Mouse (Mus musculus) CH12.LX (cell line): ENCODE data around the gene Bap1. TPM values are rescaled to one million over a fixed set of nuclear protein-coding genes. Genes with fewer than 3 reads are reported as not detected.

Experiments used
- DNase-seq: peaks from one replicate; pipeline ENCODE4 v3.0.0-alpha.2; 2013; ENCODE audit errors: extremely low read depth
- H3K27ac ChIP-seq: 2 replicates; pipeline ENCODE4 v1.5.1; 2012; ENCODE audit warnings: low read depth, mild to moderate bottlenecking, control low read depth, moderate library complexity; ENCODE audit not compliant: insufficient read depth
- H3K27me3 ChIP-seq: replicated peaks from 2 replicates; pipeline ENCODE3; 2012; ENCODE audit warnings: inconsistent platforms
- H3K36me3 ChIP-seq, 2 experiments: replicated peaks in 1 of 2; 2 replicates each; pipeline versions ENCODE3 to v1.6.1; 2012; ENCODE audit warnings: inconsistent platforms in 1 of 2, low read length in 1 of 2, mild to moderate bottlenecking in 1 of 2, mixed read lengths in 1 of 2, moderate library complexity in 1 of 2; ENCODE audit not compliant: control insufficient read depth in 1 of 2, insufficient read depth in 1 of 2
- H3K4me1 ChIP-seq, 2 experiments: 2 replicates each; pipeline ENCODE4 v1.6.1; 2012; ENCODE audit warnings: inconsistent platforms in 1 of 2, moderate library complexity in 1 of 2; ENCODE audit not compliant: insufficient read depth in 2 of 2, control insufficient read depth in 1 of 2
- H3K4me2 ChIP-seq: 2 replicates; pipeline ENCODE4 v1.6.1; 2012; ENCODE audit warnings: low read depth, mild to moderate bottlenecking, control low read depth; ENCODE audit not compliant: poor library complexity, insufficient read depth, severe bottlenecking
- H3K4me3 ChIP-seq, 3 experiments: fragments of 150-350 bp in 1 of 3; sonication (generic) in 1 of 3; replicated peaks in 1 of 3; 2 replicates each; pipeline versions ENCODE3 to v1.5.1; 2011 to 2012; ENCODE audit warnings: low read depth in 2 of 3, low read length in 2 of 3, mild to moderate bottlenecking in 2 of 3, moderate library complexity in 2 of 3, control low read depth in 1 of 3, improper control_type of control experiment in 1 of 3, inconsistent platforms in 1 of 3, mixed read lengths in 1 of 3; ENCODE audit not compliant: poor library complexity in 1 of 3
- H3K79me2 ChIP-seq: replicated peaks from 2 replicates; pipeline ENCODE4 v1.6.1; 2012; ENCODE audit warnings: mild to moderate bottlenecking, moderate library complexity; ENCODE audit not compliant: control insufficient read depth, poor library complexity, insufficient read depth, severe bottlenecking; ENCODE audit errors: extremely low read depth
- H3K9ac ChIP-seq: 2 replicates; pipeline ENCODE4 v1.6.1; 2012; ENCODE audit warnings: low read depth, mild to moderate bottlenecking, control low read depth, moderate library complexity; ENCODE audit not compliant: insufficient read depth
- H3K9me3 ChIP-seq: replicated peaks from 2 replicates; pipeline ENCODE3; 2012; ENCODE audit warnings: low read length, inconsistent platforms, mixed read lengths
- BHLHE40 ChIP-seq: IDR thresholded peaks from 2 replicates; pipeline ENCODE4 v1.6.1; 2011; ENCODE audit warnings: mild to moderate bottlenecking, low read depth, low read length, improper control_type of control experiment
- CHD2 ChIP-seq: IDR thresholded peaks from 2 replicates; pipeline ENCODE4 v1.6.1; 2011; ENCODE audit warnings: low read length, improper control_type of control experiment
- ELF1 ChIP-seq: IDR thresholded peaks from 2 replicates; pipeline ENCODE4 v1.6.1; 2014; ENCODE audit warnings: low read depth, mild to moderate bottlenecking, inconsistent platforms, low read length, improper control_type of control experiment
- EP300 ChIP-seq: IDR thresholded peaks from 2 replicates; pipeline ENCODE4 v1.6.1; 2011; ENCODE audit warnings: low read length, improper control_type of control experiment
- ETS1 ChIP-seq: conservative IDR thresholded peaks from 2 replicates; pipeline ENCODE4 v1.6.1; 2012; ENCODE audit warnings: low read depth, mild to moderate bottlenecking, inconsistent platforms, low read length, improper control_type of control experiment, moderate library complexity
- GABPA ChIP-seq: IDR thresholded peaks from 2 replicates; pipeline ENCODE4 v1.6.1; 2012; ENCODE audit warnings: low read depth, low read length, improper control_type of control experiment, inconsistent platforms; ENCODE audit not compliant: insufficient replicate concordance
- HCFC1 ChIP-seq: IDR thresholded peaks from 2 replicates; pipeline ENCODE4 v1.6.1; 2012; ENCODE audit warnings: low read depth, mild to moderate bottlenecking, inconsistent platforms, low read length, improper control_type of control experiment
- IRF4 ChIP-seq: IDR thresholded peaks from 2 replicates; pipeline ENCODE4 v1.6.1; 2014; ENCODE audit warnings: low read depth, mild to moderate bottlenecking, inconsistent platforms, low read length, improper control_type of control experiment
- JUN ChIP-seq: IDR thresholded peaks from 2 replicates; pipeline ENCODE4 v1.6.1; 2011; ENCODE audit warnings: low read depth, mild to moderate bottlenecking, low read length, improper control_type of control experiment, moderate library complexity; ENCODE audit not compliant: insufficient read depth
- KAT2A ChIP-seq: IDR thresholded peaks from 2 replicates; pipeline ENCODE4 v1.6.1; 2012; ENCODE audit warnings: low read length, improper control_type of control experiment, inconsistent platforms; ENCODE audit not compliant: insufficient replicate concordance
- MAFK ChIP-seq: IDR thresholded peaks from 2 replicates; pipeline ENCODE4 v1.6.1; 2011; ENCODE audit warnings: low read length, improper control_type of control experiment; ENCODE audit not compliant: insufficient replicate concordance
- MAX ChIP-seq: IDR thresholded peaks from 2 replicates; pipeline ENCODE4 v1.6.1; 2011; ENCODE audit warnings: low read length, improper control_type of control experiment
- MAZ ChIP-seq: IDR thresholded peaks from 2 replicates; pipeline ENCODE4 v1.6.1; 2012; ENCODE audit warnings: low read depth, mild to moderate bottlenecking, inconsistent platforms, low read length, improper control_type of control experiment, moderate library complexity
- MEF2A ChIP-seq: IDR thresholded peaks from 2 replicates; pipeline ENCODE4 v1.6.1; 2014; ENCODE audit warnings: low read depth, mild to moderate bottlenecking, inconsistent platforms, low read length, improper control_type of control experiment, borderline replicate concordance
- MXI1 ChIP-seq: IDR thresholded peaks from 2 replicates; pipeline ENCODE4 v1.6.1; 2011; ENCODE audit warnings: mild to moderate bottlenecking, low read depth, low read length, improper control_type of control experiment
- NELFE ChIP-seq: IDR thresholded peaks from 2 replicates; pipeline ENCODE4 v1.6.1; 2011; ENCODE audit warnings: low read depth, low read length, improper control_type of control experiment
- PAX5 ChIP-seq: IDR thresholded peaks from 2 replicates; pipeline ENCODE4 v1.6.1; 2012; ENCODE audit warnings: low read length, inconsistent platforms, mixed read lengths
- POLR2AphosphoS2 ChIP-seq: IDR thresholded peaks from 2 replicates; pipeline ENCODE4 v1.6.1; 2011; ENCODE audit warnings: low read depth, low read length, improper control_type of control experiment
- RAD21 ChIP-seq: IDR thresholded peaks from 2 replicates; pipeline ENCODE4 v1.6.1; 2011; ENCODE audit warnings: low read depth, mild to moderate bottlenecking, low read length, improper control_type of control experiment, moderate library complexity
- RCOR1 ChIP-seq: conservative IDR thresholded peaks from 2 replicates; pipeline ENCODE4 v1.6.1; 2012; ENCODE audit warnings: low read depth, mild to moderate bottlenecking, inconsistent platforms, low read length, improper control_type of control experiment
- SIN3A ChIP-seq: IDR thresholded peaks from 2 replicates; pipeline ENCODE4 v1.6.1; 2012; ENCODE audit warnings: low read length, improper control_type of control experiment, inconsistent platforms
- SMC3 ChIP-seq: IDR thresholded peaks from 2 replicates; pipeline ENCODE4 v1.6.1; 2011; ENCODE audit warnings: low read depth, low read length, improper control_type of control experiment
- TBP ChIP-seq: conservative IDR thresholded peaks from 2 replicates; pipeline ENCODE4 v1.6.1; 2011; ENCODE audit warnings: low read depth, low read length, improper control_type of control experiment
- UBTF ChIP-seq: IDR thresholded peaks from 2 replicates; pipeline ENCODE4 v1.6.1; 2012; ENCODE audit warnings: low read depth, mild to moderate bottlenecking, inconsistent platforms, low read length, improper control_type of control experiment, moderate library complexity
- USF1 ChIP-seq: IDR thresholded peaks from 2 replicates; pipeline ENCODE4 v1.6.1; 2014; ENCODE audit warnings: low read depth, mild to moderate bottlenecking, inconsistent platforms, low read length, improper control_type of control experiment
- ZC3H11A ChIP-seq: IDR thresholded peaks from 2 replicates; pipeline ENCODE4 v1.6.1; 2012; ENCODE audit warnings: low read depth, mild to moderate bottlenecking, inconsistent platforms, low read length, improper control_type of control experiment
- ZKSCAN1 ChIP-seq: IDR thresholded peaks from 2 replicates; pipeline ENCODE4 v1.6.1; 2012; ENCODE audit warnings: low read depth, inconsistent platforms, low read length, improper control_type of control experiment, borderline replicate concordance
- ZMIZ1 ChIP-seq: IDR thresholded peaks from 2 replicates; pipeline ENCODE4 v1.6.1; 2012; ENCODE audit warnings: low read depth, mild to moderate bottlenecking, inconsistent platforms, low read length, improper control_type of control experiment
- ZNF384 ChIP-seq: IDR thresholded peaks from 2 replicates; pipeline ENCODE4 v1.6.1; 2012; ENCODE audit warnings: low read depth, low read length, improper control_type of control experiment, inconsistent platforms
- dilution Hi-C: fragments of 300-500 bp; cut with MboI; formaldehyde crosslinking; loops from 2 replicates; pipeline ENCODE4 v1.14.3; 2020; ENCODE audit warnings: low sequenced_read_pairs; ENCODE audit not compliant: extremely low pct_unique_long_range_greater_than_20kb, extremely low pct_ligation_motif_present
- in situ Hi-C: fragments of 300-500 bp; cut with MboI; formaldehyde crosslinking; loops from 3 replicates; pipeline ENCODE4 v1.14.3; 2019; ENCODE audit warnings: low sequenced_read_pairs, low pct_ligation_motif_present, low pct_unique_long_range_greater_than_20kb, mixed read lengths
- polyA plus RNA-seq: library from polyadenylated mRNA; unstranded; fragments of >175 nt; gene quantifications from 2 replicates; pipeline ENCODE4 v1.2.1, GENCODE M21; 2012; ENCODE audit warnings: low read depth; ENCODE audit not compliant: insufficient read length
- total RNA-seq, 2 experiments: library from RNA; depleted of rRNA; stranded (reverse); fragments of 300-350 nt in 1 of 2; fragments of >200 nt in 1 of 2; gene quantifications; 2 replicates each; pipeline ENCODE4 v1.2.3; 2012 to 2014

Gene Bap1
- total and polyA plus RNA-seq, 3 experiments = 56.6 to 87.7 (median 62.0) TPM

DNA sequence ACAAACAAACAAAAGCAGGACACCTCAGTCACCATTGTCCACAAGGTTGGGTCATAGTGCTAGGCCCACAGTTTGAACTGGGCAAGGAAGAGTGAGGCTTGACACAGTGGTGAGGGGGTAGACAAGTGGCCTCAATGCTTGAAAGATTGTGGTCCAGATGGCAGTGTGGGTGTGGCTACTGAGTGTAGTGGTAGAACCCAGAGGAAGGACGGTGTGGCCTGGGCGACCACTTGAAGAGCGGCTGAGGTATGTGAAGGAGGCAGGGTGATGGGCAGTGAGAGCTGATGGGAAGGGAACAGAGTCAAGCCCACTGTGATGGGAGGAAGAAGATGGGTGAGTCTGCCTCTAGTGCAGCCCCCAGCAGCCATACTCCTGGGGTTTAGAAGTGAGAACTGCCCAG, 36.6 kb upstream of the Bap1 start:
- Histone ChIP-seq H3K9ac (no peak overlapping the region), H3K4me1 (peaks cover 12 to 30% of the 10 kb centered on the region in 2 experiments), H3K4me2 (no peak overlapping the region), H3K27ac (no peak overlapping the region), H3K4me3 (no peak overlapping the region), H3K9me3 (no peaks in the 10 kb centered on the region), H3K79me2 (no peaks in the 10 kb centered on the region), H3K27me3 (peaks cover 14% of the 10 kb centered on the region), H3K36me3 (no peaks in the 10 kb centered on the region)
- no peak for DNase-seq
- dilution Hi-C loops (no loop called here), in situ Hi-C loops (loop anchor here (5.0 kb wide), 1 partner anchor 38 kb away; the partner anchor contains the start of genes Bap1 and Phf7)
- TF ChIP-seq USF1 = no peak
- no peak for TF ChIP-seq JUN
- TF ChIP-seq MAZ = no peak

DNA sequence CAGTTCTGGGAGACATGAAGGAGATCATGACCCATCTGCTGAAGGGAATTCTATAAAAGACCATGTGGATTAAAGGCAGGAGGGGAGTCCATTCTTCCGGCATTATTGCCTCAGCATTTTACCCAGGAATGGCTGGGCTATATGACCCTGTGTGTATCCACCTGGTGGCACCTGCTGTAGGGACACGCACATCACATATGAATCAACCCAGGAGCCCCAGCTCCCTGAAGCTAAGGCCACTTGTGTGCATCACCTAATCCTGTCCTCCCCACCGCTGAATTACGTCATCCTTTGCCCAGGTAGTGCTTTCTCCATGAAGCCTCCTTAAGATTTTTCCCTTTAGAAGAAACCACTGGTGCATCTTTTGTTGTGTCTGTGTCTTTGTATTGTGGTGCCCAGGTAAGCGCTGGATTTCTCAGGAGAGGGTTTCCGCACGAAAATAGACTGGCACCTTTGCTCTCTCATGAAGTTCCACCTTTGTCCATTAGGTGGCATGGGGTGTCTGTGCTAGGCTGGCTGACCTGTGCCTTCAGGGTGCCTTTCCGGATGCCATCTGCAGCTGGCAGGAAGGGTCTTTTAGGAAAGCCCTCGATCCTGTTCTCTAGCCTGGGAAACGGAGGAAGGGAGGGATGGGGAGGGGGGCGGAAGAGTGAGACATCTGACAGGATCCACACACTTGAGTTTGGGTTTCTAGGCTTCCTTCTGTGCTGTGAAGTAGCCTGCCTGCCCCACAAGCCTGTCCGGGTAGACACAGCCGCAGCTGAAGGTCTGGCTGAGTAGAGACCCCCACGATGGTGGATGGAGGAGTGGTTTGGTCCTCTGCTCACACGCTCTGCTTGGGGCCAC, 35.9 kb upstream of the Bap1 start:
- Histone ChIP-seq H3K9me3 (no peaks in the 10 kb centered on the region), H3K27ac (no peak overlapping the region), H3K4me1 (peaks cover 12 to 30% of the 10 kb centered on the region in 2 experiments), H3K36me3 (no peaks in the 10 kb centered on the region), H3K27me3 (peaks cover 11% of the 10 kb centered on the region), H3K4me3 (peak overlapping the region in 1 of 3 experiments; percentile 23), H3K9ac (peak overlapping the region; percentile 5; the same call in 1 of the 2 replicates), H3K4me2 (no peak overlapping the region), H3K79me2 (no peaks in the 10 kb centered on the region)
- in situ Hi-C loops = loop anchor here (5.0 kb wide), 1 partner anchor 37 kb away; the partner anchor contains the start of genes Bap1 and Phf7
- dilution Hi-C loops = no loop called here
- DNase-seq = peak; percentile 79
- TF ChIP-seq ELF1 (peak; percentile 71), ETS1 (no peak), USF1 (no peak), UBTF (0 out of 2 replicates have a peak, but pooled peaks have one; percentile 40), POLR2AphosphoS2 (no peak), MXI1 (no peak), EP300 (no peak), RCOR1 (no peak), SMC3 (peak; percentile 89), KAT2A (no peak), NELFE (peak; percentile 49; the same call in 1 of the 2 replicates), TBP (no peak), IRF4 (0 out of 2 replicates have a peak, but pooled peaks have one; percentile 14), MEF2A (0 out of 2 replicates have a peak, but pooled peaks have one; percentile 35), RAD21 (peak; percentile 95), HCFC1 (peak; percentile 36; the same call in 1 of the 2 replicates), ZC3H11A (peak; percentile 34), MAZ (no peak), BHLHE40 (peak; percentile 42), ZKSCAN1 (no peak), PAX5 (no peak), MAFK (no peak), CHD2 (no peak), ZNF384 (0 out of 2 replicates have a peak, but pooled peaks have one; percentile 26), SIN3A (0 out of 2 replicates have a peak, but pooled peaks have one; percentile 48), ZMIZ1 (no peak), MAX (0 out of 2 replicates have a peak, but pooled peaks have one; percentile 20), GABPA (no peak)
